Comparison of ENCODE assay signal across 8 mouse cellular contexts in the genomic region with DNA sequence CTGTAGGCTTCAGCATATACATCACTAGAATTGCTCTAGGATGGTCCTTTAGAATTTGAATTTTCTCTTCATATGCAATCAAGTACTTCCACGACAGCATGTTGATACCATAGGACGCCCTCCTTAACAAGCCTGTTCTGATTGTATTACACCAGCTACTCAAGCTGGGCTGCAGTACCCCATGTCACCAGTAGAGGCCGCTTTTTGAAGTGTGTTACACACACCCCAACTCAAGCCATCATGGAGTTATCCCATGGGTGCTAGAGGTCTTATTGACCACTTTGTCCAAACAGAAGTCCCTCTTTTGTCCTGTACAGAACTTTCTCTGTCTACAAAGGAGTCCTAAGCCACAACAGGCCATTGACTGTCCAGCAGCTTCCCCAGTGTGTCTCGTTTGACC.
DNase-seq lines count a peak whose midpoint lies in the region; ATAC-seq and TF ChIP-seq lines count a peak whose summit lies in the region.

No protein-coding gene starts in this region.

- TF ChIP-seq CTCF in Patski (IDR thresholded peaks at IDR 0.05) = peak; percentile 79
- TF ChIP-seq CTCF in heart, adult 2 months (IDR thresholded peaks at IDR 0.05) = no peak; the same call in 1 of the 2 replicates
- TF ChIP-seq CTCF in stomach, postnatal 0 days (IDR thresholded peaks at IDR 0.05; ENCODE audit: low read depth) = peak; percentile 91

- WGBS in forebrain, embryonic 14.5 days = 53% methylated on average over 4 of the region's 4 CpGs
- WGBS in forebrain, embryonic 15.5 days = 53% methylated on average over 4 of the region's 4 CpGs
- WGBS in heart, adult 2 months = 49% methylated on average over 4 of the region's 4 CpGs
- 55% methylated on average over 4 of the region's 4 CpGs for WGBS in stomach, postnatal 0 days

- intact Hi-C loops in heart, adult 2 months (cut with DNase I) = loop anchor here (1.0 to 10.0 kb wide), 6 partner anchors 118 to 612 kb away; no protein-coding TSS in a partner anchor

- no peaks in the 10 kb centered on the region for H3K9me3 ChIP-seq in forebrain, embryonic 14.5 days (replicated peaks; ENCODE audit: control insufficient read depth, low read length)
- H3K9me3 ChIP-seq in forebrain, embryonic 15.5 days = no peaks in the 10 kb centered on the region
- no peaks in the 10 kb centered on the region for H3K9me3 ChIP-seq in stomach, postnatal 0 days (ENCODE audit: control insufficient read depth, low read length)

- POLR2A ChIA-PET in Patski (lab: Charles Lee) = interaction anchor here (0.6 kb wide), 2 partner anchors 109 to 192 kb away, joined by 3 read pairs; no protein-coding TSS in a partner anchor

- TF ChIP-seq POLR2A in heart, adult 2 months (IDR thresholded peaks at IDR 0.05; ENCODE audit: insufficient read depth, low read depth, low read length) = no peak

- H3K79me2 ChIP-seq in heart, adult 2 months (replicated peaks; ENCODE audit: control insufficient read depth, insufficient read depth, low read length) = no peaks in the 10 kb centered on the region

- 0 out of 2 replicates have a peak, but pooled peaks cover 5% of the 10 kb centered on the region for H3K4me1 ChIP-seq in forebrain, embryonic 14.5 days (ENCODE audit: control insufficient read depth, insufficient read depth, low read length)
- H3K4me1 ChIP-seq in forebrain, embryonic 15.5 days = peaks cover 9% of the 10 kb centered on the region; the same call in 1 of the 2 replicates
- H3K4me1 ChIP-seq in heart, adult 2 months (ENCODE audit: control insufficient read depth, insufficient read depth, low read length) = peaks cover 5% of the 10 kb centered on the region
- H3K4me1 ChIP-seq in stomach, postnatal 0 days (replicated peaks; ENCODE audit: control insufficient read depth, insufficient read depth) = no peaks in the 10 kb centered on the region

- no peak overlapping the region for H3K27ac ChIP-seq in forebrain, embryonic 14.5 days (ENCODE audit: low read depth, low read length)
- no peak overlapping the region for H3K27ac ChIP-seq in forebrain, embryonic 15.5 days (replicated peaks)
- no peak overlapping the region for H3K27ac ChIP-seq in heart, adult 2 months
- no peak overlapping the region for H3K27ac ChIP-seq in stomach, postnatal 0 days (replicated peaks)

- in situ Hi-C loops in Patski (cut with MboI; ENCODE audit: low pct_unique_long_range_greater_than_20kb) = loop anchor here (5.0 kb wide), 3 partner anchors 256 to 344 kb away; no protein-coding TSS in a partner anchor

- TF ChIP-seq EP300 in heart, adult 2 months (IDR thresholded peaks at IDR 0.05; ENCODE audit: insufficient read depth, low read depth, low read length) = no peak
- TF ChIP-seq EP300 in stomach, postnatal 0 days (optimal IDR thresholded peaks at IDR 0.05) = no peak

- H3K9ac ChIP-seq in forebrain, embryonic 14.5 days (ENCODE audit: low read length) = no peak overlapping the region
- H3K9ac ChIP-seq in forebrain, embryonic 15.5 days (replicated peaks) = no peak overlapping the region
- no peak overlapping the region for H3K9ac ChIP-seq in heart, adult 2 months (ENCODE audit: low read depth, low read length)
- H3K9ac ChIP-seq in stomach, postnatal 0 days (ENCODE audit: low read length) = no peak overlapping the region

- H3K4me2 ChIP-seq in forebrain, embryonic 14.5 days (ENCODE audit: low read length) = no peak overlapping the region
- H3K4me2 ChIP-seq in forebrain, embryonic 15.5 days (replicated peaks) = no peak overlapping the region
- H3K4me2 ChIP-seq in stomach, postnatal 0 days (replicated peaks; ENCODE audit: low read depth) = no peak overlapping the region

- H3K36me3 ChIP-seq in forebrain, embryonic 14.5 days (ENCODE audit: control insufficient read depth, insufficient read depth, low read length) = no peaks in the 10 kb centered on the region
- no peaks in the 10 kb centered on the region for H3K36me3 ChIP-seq in forebrain, embryonic 15.5 days
- no peaks in the 10 kb centered on the region for H3K36me3 ChIP-seq in heart, adult 2 months (ENCODE audit: control insufficient read depth, insufficient read depth, low read length)
- H3K36me3 ChIP-seq in stomach, postnatal 0 days (ENCODE audit: control insufficient read depth, insufficient read depth, low read length) = no peaks in the 10 kb centered on the region

- no peak overlapping the region for H3K4me3 ChIP-seq in forebrain, embryonic 14.5 days (ENCODE audit: low read depth, low read length)
- H3K4me3 ChIP-seq in forebrain, embryonic 15.5 days = no peak overlapping the region
- no peak overlapping the region for H3K4me3 ChIP-seq in heart, adult 2 months
- no peak overlapping the region for H3K4me3 ChIP-seq in stomach, postnatal 0 days (ENCODE audit: low read depth, low read length)

- no peak for ATAC-seq in forebrain, embryonic 14.5 days
- no peak for ATAC-seq in forebrain, embryonic 15.5 days (replicated peaks)
- no peak for ATAC-seq in Patski
- peak; percentile 68 for ATAC-seq in megakaryocyte-erythroid progenitor cell, adult 5-6 weeks (replicated peaks; ENCODE audit: low FRiP score, low TSS enrichment, poor library complexity, severe bottlenecking)
- ATAC-seq in stomach, postnatal 0 days (ENCODE audit: low FRiP score, low TSS enrichment) = peak; percentile 51; the same call in 1 of the 2 replicates

- no peaks in the 10 kb centered on the region for H3K27me3 ChIP-seq in forebrain, embryonic 14.5 days (replicated peaks; ENCODE audit: control insufficient read depth, insufficient read depth, low read length)
- H3K27me3 ChIP-seq in forebrain, embryonic 15.5 days = no peaks in the 10 kb centered on the region
- H3K27me3 ChIP-seq in Patski = no peaks in the 10 kb centered on the region
- H3K27me3 ChIP-seq in heart, adult 2 months (ENCODE audit: control insufficient read depth, insufficient read depth, low read length) = no peaks in the 10 kb centered on the region
- no peaks in the 10 kb centered on the region for H3K27me3 ChIP-seq in stomach, postnatal 0 days (ENCODE audit: control insufficient read depth, insufficient read depth, low read length)

- peak; percentile 71 for DNase-seq in forebrain, embryonic 14.5 days (ENCODE audit: low spot score)
- no peak for DNase-seq in Patski (ENCODE audit: low read depth, low spot score)
- peak; percentile 71 for DNase-seq in cerebellum, adult 9-11 months
- DNase-seq in heart, adult 2 months = peak; percentile 71 to 86
- DNase-seq in layer of hippocampus, postnatal 14 days (ENCODE audit: low spot score in 2 of 2) = peak; percentile 42 to 71
- peak; percentile 74 for DNase-seq in stomach, postnatal 0 days (ENCODE audit: low spot score)

- CTCF ChIA-PET in Patski (lab: Charles Lee) = interaction anchor here (0.8 to 1.5 kb wide), 3 partner anchors 12 to 255 kb away, joined by 3 to 4 read pairs (median 3); no protein-coding TSS in a partner anchor

Comparison
In these comparisons a context has a peak if more than half of its experiments do, and no peak if none do; other contexts are left out.
1. ATAC-seq: peak in megakaryocyte-erythroid progenitor cell, adult 5-6 weeks (single experiment) and stomach, postnatal 0 days (single experiment); none in forebrain, embryonic 14.5 days (single experiment), forebrain, embryonic 15.5 days (single experiment) and Patski (single experiment).